Mouse (Mus musculus) T-helper 1 cell (primary cell): ENCODE measurements around the gene Lamp2.
"Not testable (repeated sequence)": the region's sequence is repeated elsewhere in the genome, so short reads cannot be mapped to it uniquely, and the experiment has no call there.

Experiments used
- in situ Hi-C: fragments of 300-600 bp; cut with MboI, MseI; formaldehyde crosslinking; loops from one replicate; pipeline ENCODE4 v1.15.1; 2025; ENCODE audit warnings: high pct_unique_total_duplicates

Gene Lamp2

DNA sequence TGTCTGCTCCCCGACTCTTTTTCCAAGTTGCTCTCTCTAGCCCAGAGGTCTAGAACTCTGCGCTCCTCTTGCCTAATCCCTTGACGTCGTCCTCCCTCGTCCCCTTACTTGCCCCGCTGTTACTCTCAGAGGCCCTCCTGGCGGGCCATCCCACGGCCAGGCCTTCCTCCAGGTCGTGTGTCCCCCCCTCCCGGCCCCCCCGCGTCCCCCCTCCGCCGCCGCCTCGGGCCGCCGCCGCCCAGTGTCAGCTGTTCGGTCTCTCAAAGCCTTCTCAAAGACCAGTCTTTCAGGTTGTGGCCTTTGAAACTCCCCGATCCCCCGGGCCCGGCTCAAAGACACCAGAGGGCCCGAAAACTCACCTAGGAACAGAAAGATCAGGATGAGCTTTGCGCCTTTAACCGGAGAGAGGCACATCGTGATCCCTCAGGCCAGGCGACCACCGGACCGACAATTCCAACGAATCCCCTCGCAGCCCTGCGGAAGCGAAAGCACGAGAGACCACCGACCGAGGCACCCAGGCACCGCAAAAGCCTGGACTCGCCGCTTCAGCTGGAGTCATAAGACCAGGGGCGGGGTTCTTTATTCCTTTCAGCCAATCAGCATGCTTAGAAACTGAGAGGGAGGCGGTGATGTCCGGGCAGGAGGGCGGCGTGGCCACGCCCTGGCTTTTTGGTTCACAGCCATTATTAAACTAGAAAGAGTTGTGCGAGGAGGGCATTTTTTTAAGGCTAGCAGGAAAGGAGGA lies at the start of gene Lamp2:
TSS of gene Lamp2 (minus strand) at position 565 of the 745 bp plus-strand sequence.
- in situ Hi-C loops, result no loop called here

DNA sequence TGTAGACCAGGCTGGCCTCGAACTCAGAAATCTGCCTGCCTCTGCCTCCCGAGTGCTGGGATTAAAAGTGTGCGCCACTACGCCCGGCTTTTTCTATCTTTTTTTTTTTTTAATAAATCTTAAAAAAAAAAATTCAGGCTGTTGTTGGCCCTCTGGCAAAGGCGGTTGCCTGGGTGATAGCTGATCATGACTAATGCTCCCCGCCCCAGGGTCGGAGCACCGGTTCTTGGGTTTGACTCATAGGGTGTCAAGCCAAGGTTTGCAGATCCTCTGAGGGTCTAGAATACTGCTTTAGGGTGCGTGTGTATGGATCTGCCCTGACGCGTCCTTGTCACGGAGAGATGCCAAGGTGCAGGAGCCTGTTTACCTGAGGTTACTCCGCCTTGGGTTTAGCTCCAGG lies 48.6 kb upstream of the Lamp2 start:
- in situ Hi-C loops, result no loop called here

DNA sequence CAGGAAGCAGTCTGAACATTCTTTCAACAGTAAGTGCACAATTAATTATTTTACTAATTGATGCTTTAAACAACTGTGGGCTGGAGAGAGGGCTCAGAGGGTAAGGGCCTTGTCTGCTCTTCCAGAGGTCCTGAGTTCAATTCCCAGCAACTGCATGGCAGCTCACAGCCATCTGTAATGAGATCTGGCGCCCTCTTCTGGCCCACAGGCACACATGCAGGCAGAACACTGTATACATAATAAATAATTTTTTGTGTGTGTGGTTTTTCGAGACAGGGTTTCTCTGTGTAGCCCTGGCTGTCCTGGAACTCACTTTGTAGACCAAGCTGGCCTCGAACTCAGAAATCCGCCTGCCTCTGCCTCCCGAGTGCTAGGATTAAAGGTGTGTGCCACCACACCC lies 45.9 kb upstream of the Lamp2 start:
- in situ Hi-C loops, result not testable (repeated sequence)

DNA sequence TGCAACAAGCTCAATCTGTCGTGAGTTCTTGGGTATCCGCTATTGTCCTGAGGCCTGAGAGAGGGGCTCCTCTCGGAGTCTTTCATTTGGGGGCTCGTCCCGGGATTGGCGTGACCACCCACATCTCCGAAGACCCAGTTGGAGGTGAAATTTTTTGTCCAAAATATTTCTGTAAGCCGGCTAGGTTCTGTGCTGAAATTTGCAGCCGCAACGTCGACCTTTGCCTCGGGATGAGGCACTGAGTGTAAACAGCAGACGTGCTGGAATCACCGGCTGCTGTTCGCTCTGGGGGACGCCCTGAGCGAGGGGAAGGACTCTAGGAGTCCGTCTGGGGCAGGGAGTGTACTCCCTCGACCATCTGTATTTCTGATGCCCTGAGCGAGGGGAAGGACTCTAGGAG lies 29.2 kb upstream of the Lamp2 start:
- in situ Hi-C loops, result not testable (repeated sequence)

DNA sequence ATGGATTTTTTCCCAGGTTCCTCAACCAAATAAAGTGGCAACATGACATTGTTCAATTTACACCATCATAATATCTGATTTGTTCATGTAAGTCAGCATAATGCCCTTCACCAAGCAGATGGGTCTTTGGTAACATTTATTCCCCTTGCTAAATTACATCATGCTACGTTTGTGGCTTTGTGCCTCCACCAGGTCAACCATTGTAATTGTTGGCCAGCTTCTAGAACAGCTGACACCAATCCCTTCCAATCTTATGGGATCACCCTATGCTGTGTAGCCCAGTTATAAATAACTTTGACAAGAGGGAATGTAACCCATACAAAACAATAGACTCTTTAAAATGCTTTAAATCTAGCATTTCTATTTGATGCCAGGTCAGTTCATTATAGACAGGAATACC lies 22.3 kb upstream of the Lamp2 start:
- in situ Hi-C loops, result no loop called here

DNA sequence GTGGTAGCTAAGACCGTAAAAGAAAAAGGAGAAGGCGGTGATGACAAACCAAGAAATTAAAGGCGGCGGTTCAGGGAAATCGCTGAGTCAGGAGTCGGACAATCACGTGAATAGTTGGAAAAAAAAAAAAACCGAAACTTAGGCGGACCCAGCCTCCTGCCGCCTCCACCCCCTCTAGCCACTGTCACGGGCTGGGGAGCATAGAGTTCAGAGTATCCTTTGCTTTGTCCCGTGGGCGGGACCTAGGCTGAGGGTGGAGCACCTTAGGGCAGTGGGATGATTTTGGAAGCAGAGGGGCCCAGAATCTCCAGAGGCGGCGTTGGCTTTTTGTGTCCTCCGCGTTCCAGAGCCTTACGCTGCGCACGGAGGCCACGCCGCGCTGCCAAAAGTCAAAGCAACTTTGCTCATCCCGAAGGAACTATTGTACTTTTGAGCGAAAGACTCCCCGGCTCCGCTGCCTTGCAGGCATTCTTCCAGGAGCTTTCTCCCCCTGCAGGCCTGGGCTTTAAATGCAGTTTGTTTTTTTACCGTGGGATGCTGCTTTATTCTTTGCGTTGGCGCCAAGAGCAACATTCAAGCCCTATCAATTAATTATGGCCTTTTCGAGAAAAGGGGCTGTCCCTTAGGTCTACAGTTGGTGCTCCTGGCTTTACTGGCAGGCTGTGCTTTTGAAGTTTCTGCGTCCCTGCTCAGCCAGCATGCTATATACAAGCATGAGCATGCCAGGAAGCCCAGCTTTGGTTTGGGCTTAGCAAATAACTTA lies 17.5 kb upstream of the Lamp2 start:
- in situ Hi-C loops, result no loop called here

DNA sequence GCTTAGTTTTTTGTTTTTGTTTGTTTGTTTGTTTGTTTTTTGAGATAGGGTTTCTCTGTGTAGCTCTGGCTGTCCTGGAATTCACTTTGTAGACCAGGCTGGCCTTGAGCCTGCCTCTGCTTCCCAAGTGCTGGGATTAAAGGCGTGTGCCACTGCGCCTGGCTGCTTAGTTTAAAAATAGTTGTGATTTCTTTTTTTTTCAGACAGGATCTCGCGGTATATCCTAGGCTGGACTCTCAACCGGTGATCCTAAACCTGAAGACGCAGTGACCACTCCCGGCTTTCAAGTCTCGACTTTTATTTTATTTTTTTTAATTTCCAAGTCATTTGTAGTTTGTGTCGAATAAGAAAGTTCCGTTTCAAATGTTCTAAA lies 16.9 kb upstream of the Lamp2 start:
- in situ Hi-C loops, result no loop called here

DNA sequence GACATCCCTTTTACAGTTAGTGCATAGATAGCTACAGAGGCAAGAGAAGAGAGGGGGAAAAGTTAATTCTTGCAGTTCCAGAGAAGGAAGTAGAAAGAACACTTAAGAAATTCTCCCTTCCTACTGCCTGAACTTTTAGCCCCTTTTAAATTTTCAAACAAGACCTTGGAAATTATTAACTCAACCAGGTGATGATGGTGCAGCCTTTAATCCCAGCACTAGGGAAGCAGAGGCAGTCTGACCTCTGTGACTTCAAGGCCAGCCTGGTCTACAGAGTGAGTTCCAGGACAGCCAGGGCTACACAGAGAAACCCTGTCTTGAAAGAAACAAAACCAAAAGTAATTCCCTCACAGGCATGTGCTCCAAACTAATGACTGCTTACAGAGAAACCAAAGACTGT lies 10.0 kb upstream of the Lamp2 start:
- in situ Hi-C loops, result no loop called here

DNA sequence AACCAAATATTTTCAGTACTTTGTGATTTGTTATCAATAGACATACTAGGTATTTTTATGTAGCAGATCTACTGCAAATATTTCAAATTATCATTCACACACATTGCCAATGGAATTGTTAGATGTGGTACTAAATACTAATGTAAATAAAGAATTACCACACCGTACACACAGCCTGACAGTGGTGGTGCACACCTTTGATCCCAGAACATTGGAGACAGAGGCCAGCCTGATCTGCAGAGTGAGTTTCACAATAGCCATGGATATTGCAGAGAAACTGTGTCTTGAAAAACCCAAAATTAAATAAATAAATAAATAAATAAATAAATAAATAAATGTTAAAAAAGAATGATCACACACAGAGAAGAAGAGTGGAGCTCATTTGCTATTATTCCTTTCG lies 6.9 kb upstream of the Lamp2 start:
- in situ Hi-C loops, result no loop called here

DNA sequence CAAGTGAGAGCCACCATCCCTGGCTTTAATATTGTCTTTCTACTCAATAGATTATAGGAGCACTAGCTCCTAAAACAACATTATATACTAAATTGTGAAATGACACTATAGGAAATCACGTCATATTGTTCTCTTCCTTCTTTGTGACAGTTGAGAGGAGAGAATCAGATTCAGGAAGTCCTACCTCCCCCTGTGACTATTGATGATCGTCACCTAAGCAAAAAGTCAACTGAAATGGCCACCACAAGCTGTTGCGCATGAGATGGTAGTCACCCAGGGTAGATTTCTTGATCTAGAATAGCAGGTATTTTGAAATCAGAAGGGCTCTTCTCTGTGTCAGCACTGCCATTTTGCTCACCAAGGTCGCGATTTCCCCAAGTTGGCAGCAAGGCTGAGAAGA lies 5.8 kb upstream of the Lamp2 start:
- in situ Hi-C loops, result no loop called here

DNA sequence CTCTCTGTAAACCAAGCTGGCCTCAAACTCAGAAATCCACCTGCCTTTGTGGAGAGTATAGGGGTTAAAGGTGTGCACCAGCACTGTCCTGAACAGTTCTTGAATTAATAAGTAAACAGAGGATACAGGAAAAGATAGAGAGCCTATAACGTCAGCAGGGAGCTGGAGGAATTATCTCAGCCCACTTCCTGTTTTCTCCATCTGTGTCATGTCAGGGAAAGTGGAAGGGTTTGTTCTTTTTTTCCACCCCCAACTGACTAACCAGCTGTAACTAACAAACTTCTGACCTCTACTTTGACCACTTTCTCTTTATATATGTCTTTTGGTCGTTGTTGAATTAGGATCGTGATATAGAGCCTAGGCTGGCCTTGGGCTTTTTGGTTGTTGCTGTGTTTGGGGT lies 4.6 kb upstream of the Lamp2 start:
- in situ Hi-C loops, result no loop called here

DNA sequence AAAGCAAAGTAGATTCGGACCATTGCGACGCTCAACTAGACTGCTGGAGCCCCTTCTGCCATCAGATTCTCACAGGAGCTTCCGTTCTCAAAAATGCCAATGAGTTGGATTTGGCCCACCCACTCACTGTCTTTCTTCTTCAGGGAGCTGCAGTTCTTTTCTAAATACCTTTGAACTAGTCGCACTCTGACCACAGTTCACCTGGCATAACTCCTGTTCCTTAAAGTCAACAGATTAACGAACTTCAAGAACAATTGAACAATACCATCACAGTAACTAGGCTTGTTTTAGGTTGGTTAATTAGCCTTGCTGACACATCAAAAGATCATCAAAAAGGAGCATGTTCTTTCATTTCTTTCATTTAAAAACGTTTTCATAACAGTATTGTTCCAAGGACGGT lies 2.8 kb upstream of the Lamp2 start:
- in situ Hi-C loops, result no loop called here

DNA sequence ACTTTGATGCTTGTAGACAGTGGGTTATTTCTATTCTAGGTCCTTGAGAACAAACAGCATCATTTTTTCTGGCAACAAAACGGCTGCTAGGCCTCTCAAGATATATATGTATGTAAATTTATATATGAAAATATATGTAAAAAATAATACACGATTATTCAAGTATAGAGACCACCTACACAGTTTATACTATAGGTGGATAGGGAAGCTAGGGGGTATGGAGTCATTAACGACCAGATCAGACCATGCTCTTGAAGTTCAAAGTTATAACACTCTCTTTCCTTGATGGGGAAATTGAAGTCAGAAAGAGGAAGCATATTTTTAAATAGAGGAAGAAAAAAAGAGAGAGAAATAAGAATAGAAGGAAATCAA lies 367 bp upstream of the Lamp2 start:
- in situ Hi-C loops, result no loop called here

DNA sequence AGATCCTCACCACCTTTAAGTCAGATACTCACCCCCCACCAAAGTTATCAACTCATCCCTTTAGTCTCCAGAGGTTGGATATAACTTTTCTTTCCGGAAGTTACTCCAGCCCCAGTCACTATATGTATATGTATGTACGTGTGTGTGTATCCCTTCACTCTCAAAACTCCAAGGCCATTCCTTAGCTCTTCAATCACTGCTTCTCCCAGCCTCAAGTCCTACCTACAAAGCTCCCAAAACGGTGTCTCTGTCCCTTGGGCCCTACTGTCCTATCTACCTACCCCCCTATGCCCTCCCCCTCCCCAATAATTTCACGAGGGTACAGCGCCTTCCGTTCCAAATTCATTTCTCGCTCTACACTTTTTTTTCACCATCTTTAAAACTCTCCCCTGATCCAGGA lies 780 bp downstream of the Lamp2 start:
- in situ Hi-C loops, result no loop called here

DNA sequence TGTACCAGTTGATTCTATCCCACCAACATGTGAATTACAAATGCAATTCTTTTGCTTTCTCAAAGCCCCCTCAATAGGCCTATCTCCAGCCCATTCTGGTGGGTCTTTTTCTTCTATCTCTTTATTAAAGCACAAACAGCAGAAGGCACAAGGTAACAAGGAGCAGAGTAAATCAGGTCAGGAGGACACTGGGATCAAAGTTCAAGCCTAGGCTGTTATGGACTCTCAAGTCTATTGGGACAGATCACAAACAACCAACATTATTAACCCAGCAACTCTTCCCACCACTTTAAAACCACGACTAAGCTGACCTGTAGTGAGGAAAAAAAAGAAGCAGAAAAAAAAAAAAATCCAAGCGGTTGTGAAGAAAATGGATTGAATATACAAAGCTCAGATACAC lies 1.4 kb downstream of the Lamp2 start:
- in situ Hi-C loops, result no loop called here

DNA sequence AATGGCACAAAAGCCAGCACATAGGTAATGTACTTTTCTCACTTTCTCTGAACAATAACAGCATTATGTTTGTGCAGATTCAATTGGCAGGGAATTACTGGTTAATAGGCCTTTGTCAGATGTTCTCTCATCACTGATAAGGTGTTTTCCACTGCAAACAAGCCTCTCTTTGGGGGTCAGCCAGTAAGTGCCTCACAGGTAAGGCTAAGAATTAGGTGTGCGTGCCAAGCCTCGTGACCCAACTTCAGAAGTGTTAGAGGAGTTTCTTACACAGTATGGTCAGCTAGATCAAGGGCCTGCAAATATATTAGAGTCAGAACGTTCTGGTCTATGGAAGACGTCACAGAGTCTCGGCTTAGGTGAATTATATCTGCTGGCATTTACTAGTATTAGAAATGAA lies 2.3 kb downstream of the Lamp2 start:
- in situ Hi-C loops, result no loop called here

DNA sequence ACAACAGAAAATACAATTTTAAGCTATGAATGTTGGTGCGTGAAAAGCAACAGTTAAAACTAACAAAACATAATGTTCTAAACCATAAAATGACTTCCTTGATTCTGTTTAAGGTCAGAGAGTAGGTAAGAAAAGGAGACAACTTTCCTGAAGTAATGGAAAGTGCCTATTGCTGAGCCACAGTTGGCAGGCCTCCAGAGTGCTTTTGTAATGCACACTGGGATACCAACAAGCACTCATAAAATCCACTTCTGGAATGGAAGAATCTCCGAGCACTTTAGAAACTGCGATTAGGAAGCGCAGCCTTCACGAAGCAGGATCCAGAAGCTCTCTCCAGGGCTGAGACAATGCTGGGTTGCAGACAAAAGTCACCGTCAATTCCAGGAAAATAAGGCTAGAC lies 5.8 kb downstream of the Lamp2 start:
- in situ Hi-C loops, result no loop called here

DNA sequence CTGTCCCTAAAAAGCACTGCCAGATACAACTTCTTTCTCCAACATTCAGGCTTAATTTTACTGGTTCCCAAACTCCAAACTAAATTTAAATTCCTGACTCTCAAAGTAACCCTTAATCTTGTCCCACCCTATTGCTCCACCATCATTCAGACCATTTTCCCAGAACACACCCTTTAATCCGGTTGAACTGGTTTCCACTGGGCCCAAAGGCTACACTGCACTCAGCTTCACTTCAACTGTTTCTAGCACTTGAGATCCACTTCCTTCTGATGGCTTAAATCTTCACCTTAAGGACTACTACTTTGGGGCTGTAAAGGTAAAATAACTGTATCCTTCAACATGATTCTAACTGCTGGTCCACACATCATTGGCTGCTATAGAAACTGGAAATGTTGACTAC lies 10.5 kb downstream of the Lamp2 start:
- in situ Hi-C loops, result no loop called here

DNA sequence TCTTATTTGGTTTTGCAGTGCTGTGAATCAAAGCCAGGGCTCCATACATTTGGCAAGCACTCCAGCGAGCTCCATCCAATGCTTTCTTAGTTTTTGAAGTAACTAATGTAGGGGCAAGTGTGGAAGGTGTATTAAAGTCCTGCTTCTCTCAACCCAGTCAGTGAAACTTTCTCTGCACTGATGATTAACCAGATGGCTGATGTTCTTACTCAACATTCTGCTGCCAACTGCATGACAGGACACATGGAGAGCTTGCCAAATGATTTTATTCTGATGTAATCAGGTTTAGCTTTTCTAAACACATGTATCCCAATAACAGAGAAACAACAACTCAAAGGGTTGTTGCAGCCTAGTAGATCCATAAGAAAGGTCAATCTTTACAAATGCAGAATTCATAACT lies 13.8 kb downstream of the Lamp2 start:
- in situ Hi-C loops, result no loop called here

DNA sequence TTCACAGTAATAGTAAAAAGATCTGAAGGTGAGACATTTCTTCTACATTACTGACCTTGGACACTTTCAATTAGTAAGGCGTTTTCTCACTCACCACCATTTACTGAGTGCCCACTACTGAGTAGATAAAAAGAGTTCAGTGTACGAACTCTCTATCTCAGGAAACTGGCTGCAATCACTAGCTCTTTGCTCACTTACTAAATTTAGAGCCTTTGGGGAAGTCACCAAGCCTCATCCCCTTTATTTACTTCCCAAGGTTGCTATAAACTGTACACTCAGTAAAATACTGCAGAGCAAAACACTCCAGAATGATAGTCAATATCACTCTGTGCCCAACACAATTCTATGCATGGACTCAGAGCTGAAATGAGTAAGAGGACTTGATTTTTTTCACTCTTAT lies 16.6 kb downstream of the Lamp2 start:
- in situ Hi-C loops, result loop anchor here (5.0 kb wide), 1 partner anchor 202 kb away; no protein-coding TSS in a partner anchor

DNA sequence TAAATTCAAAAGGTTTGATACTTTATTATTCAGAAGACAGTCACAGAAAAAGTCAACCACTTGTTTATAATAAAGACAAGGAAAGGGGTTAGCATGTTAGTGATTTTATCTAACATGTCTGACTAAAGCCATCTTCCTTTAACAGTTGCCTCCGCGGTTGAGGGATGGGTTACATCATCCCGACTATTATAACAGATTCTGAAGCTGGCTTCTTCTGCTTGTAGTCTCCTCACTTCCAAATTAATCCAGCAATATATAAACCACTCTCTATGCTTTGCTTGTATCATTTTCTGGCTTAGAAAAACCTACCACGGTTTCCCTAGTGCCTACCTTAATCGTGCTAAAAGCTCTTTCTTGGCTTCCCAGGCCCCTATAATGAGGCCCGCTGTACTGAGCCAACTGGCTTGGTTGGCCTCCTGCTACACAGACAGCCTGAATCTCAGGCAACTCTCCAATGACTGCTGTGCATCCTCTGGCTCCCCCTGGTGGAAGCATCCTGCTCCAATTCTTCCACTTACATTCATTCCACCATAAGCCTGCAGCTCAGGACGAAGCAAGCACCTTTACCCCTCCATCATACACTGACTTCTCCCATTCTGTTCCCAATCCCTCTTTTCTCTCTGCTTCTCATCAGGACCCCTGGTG lies 18.0 kb downstream of the Lamp2 start:
- in situ Hi-C loops, result loop anchor here (5.0 kb wide), 1 partner anchor 201 kb away; no protein-coding TSS in a partner anchor

DNA sequence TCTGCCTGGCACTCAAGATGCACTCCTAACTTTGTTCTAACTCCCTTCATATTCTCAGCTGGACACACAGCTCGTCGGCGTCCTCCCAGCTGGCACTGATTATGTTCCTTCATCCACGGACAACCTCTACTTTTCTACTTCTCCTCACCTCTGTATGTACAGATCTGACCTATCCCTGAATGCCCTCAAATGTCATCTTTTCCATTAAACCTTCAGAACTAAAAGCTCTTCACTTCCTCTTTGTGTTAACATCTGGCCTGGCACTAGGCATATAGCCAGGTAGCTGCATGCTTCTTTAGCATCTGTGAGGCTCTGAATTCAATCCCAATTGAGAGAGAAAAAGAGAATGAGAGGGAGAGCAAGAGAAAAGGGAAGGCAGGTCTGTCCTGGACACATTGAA lies 26.8 kb downstream of the Lamp2 start:
- in situ Hi-C loops, result no loop called here
